Mouse (Mus musculus): Measurements from ENCODE around the gene Asb4.
A peak's percentile ranks its signal among the peaks of the same experiment; 100 is the strongest.

The Asb4 gene

DNA sequence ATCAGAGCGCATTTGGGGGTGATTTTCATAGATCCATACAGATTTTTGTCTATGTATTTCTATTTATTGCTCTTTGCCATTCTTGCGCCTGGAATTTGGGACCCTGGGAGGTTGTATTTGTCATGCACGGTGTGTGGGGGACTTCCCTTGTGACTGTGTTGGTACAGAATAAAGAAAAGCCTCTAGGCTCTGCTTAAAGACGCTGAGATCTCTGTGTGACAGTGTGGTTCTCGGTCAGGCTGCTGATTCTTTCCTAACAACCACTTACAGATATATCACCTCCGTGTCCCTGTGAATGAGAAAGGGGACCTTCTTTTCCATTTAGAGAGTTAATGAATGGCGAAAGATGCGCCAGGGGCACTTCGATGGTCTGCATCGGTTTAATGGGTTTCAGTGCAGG lies 7.8 kb downstream of the Asb4 start:
- DNase-seq (ENCODE audit: low read depth, low spot score) = no peak

DNA sequence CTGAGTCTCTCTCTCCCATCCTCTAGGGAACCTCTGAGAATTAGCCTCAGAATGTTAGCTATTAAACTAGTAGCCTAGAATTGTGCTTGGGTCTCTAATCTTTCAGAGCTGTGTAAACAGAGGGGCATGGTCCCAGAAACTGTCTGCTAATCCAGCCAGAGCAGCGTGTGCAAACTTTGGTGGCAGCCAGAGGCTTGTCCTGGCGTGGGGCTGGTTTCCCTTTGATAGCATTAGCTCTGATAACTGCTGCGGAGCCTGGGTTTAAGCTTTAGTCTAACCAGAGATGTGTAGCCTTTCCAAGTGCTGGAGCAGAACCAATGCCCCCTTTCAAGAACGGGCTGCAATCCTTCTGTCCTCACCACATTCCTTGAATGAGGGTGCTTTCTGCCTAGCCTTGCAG lies 11.8 kb downstream of the Asb4 start:
- no peak for DNase-seq (ENCODE audit: low read depth, low spot score)

DNA sequence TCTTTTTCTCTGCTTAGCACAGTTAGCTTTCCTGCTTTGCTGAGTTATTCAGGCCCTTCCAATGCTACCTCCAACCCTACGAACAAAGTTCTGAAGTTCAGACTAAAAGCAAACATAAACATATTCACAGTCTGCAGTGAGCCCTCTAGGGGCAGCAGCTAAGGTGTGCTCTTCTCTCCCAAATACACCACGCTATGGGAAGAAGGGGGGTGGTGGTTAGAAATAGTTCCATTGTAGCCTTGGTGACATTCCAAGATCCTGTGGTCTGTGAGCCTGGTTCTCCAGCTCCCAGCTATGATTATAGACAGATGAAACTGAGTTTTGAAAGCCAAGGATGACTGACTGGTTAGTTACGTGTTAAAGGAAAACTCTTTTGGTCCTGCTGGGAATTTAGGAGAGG lies 13.6 kb downstream of the Asb4 start:
- DNase-seq (ENCODE audit: low read depth, low spot score) = no peak

DNA sequence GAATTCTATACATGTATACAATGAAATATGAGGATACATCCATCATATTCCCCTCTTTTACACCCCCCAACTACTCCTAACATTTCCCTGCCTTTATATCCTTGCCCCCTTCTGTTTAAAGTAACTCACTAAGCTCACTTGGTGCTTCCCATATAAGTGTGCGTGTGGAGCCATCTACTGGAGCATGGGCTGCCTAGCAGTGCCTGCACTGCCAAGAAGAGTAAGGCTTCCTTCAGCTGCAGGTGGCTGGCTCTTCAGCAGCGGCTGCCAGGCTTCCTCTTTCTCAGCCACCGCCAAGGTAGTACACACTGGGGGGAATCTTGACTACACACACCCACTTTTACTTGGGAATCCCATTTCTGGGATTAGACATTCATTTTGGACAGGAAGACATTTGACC lies 18.2 kb downstream of the Asb4 start:
- peak; percentile 60 for DNase-seq (ENCODE audit: low read depth, low spot score)

DNA sequence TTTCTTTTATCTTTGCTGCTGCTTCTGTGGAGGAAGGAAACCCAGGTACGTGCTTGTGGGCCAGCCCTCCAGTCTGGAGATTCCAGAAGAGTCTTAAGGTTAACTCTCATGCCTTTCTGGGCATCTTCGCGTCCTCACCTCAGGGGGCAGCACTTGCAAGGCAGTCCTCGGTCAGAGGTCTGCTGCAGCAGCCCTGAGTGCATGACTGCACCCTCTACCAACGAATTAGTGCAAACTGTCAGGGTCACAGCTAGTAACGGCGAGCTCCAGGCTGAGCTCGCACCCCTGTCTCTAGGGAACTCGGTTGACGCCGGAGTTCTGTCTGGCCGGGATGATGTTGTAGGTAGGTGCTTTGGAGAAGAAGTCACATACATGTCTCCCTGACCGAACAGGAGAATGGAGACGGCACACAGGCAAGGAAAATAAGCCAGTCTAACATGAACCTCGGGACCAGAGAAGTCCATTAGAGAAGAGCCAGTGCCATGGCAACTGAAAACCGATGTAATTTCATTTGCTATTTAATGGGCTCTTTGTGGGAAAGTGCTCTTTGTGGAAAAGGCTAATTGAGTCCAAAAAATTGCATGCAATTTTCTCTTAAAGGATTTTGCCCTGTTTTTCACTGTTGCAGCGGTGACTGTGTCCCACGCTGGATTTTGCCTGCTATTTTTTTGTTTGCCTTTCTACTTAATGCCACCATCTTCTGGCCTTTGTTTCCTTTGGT lies 20.1 kb downstream of the Asb4 start:
- DNase-seq (ENCODE audit: low read depth, low spot score) = no peak

DNA sequence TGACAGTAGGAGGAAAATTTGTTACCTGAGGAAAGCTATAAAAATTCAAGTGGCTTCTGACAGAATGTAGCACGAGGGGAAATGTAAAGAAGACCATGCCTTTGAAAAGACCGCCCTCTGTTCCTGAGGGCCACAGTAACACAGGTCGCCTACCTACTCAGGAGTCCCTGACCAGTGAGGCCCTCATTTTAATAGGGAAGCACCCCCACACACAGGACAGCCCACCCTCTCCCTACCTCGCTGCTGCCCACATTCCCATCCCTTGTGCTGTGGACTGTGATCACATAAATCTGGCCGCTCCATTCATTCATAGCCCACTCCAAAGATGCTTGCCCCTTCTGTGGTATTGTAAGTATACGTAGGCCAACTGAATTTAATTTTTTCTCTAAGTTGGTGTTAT lies 20.8 kb downstream of the Asb4 start:
- DNase-seq (ENCODE audit: low read depth, low spot score) = no peak

DNA sequence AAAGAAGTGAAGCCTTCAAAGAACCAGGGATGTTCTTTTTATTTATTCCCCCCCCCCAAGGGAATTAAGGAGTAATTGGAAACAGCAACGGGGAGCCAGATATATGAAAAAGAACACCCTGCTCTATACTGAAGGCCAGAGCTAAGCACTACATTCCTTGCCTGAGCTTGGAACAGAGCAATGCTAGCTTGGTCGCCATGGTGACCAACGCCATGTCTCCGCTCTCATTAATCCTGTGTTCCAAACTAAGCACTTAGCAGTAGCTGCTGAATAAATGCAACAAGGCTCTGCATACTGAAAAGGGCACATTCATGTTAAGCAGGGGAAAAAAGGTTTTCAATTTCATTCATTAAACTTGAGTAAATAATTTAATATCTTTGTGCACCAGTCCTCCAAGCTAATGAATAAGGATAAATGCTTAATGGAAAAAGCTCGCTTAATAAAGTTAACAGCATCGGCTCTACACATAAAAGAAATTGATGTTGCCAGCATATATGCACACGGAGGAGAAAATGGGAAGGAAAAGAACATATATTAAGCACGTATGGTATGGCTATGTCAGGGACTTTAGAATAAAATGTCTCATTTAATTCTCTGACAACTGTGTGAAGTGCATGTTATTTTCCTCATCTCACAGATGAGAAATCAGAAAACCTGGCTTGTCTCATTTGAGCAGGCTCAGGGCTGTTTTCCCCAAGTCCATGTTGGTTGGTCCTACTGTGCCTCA lies 25.4 kb downstream of the Asb4 start:
- no peak for DNase-seq (ENCODE audit: low read depth, low spot score)

DNA sequence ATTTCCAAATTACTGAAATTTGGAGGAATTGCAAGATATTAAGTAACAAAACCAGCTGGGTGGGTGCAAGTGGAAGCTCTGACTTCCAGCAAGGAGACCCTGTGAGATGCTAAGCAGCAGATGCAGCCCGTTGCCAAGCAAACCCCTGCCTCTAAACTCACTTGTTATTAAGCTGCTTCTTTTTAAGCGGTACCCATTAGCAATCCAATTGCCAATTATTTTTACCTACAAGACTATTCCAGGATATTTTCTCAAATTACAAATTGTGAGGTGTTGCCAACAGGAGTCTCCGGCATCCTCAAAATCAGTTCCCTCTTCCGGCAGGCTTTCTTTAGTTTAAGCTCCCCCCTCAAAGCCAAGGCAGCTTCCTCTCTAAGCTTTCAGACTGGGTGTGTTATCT lies 26.5 kb downstream of the Asb4 start:
- no peak for DNase-seq (ENCODE audit: low read depth, low spot score)

DNA sequence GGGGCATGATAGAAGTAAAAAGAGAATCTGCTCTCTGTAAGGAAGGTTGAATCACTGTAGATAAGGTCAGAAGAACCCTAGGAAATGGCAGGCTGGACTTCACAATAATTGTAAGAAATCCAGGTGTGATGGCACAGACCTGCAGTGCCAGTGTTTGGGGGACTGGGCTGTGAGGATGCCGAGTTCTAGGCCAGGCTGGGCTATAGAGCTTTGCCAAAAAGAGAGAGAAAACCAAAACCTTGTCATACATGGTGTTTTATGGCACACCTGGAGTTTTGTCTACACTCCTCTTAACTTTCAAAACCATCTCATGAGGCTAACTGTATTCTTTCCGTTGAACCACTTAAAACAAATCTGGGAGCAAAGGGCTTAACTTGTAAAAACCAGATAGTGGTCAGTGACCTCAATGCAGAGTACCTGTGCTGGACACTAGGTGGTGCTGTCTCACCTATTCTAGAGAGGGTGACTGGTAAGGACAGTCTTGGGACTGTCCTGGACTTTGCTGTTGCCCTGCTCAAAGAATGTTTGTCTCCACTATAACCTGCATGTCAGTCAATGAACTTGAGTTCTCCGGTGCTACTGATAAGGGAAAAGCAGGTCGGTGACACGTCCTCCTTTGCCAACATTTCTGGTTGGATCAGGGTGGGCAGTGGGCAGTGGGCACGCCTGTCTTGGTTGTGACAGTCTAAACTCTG lies 27.7 kb downstream of the Asb4 start:
- peak; percentile 56 for DNase-seq (ENCODE audit: low read depth, low spot score)

DNA sequence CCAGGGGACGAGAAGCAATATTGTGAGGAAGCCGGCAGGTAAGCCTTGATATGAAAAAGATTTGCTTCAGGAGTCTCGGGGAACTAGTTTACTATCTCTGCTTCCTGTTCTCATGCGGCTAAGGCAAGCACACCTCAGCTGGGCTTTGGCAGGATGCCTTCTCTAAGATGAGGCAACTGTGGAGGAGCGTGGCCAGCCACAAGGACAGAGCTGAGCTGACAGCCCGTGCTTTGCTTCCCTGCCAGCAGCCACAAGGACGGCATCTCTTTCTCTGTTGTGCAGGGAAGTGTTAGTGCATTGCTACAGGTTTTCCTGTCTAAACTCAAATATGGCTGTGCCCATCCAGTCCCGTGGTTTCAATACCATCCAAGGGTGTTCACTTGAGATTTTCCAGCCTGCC lies 30.1 kb downstream of the Asb4 start:
- DNase-seq (ENCODE audit: low read depth, low spot score) = peak; percentile 3

DNA sequence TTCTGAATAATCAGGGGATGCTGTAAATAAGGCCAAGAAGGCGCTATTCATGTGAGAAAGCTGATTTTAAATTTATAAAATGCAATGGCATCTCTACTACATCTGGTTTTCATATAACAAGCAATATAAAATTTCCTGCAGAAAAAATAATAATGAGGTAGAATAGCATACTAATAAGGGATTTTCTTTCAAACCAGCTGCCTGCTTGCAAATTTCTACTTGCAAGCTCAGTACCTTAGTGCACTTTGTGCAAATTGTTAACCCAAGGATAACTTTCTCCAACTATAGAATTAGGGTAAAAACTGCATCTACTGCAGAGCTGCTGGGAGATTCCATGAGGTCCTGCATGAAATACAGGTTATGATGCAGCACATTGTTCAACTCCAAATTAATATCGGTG lies 38.3 kb downstream of the Asb4 start:
- no peak for DNase-seq (ENCODE audit: low read depth, low spot score)

DNA sequence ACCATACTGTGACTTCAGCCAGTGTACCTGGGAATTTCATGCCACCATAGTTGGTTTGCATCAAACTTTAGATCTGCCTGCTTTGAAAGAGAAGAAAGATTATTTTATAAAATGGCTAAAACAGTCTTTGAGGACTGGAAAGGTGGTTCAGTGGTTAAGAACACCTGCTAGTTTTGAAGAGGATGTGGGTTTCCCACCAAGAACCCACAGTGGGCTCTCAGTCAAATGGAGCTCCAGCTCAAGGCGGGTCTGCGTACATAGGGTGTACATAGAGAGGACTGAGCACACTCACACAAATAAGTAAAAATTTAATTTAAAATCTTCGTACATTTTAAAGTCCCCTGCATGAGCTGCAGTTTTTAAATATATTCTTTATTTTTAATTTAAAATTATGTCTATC lies 39.2 kb downstream of the Asb4 start:
- no peak for DNase-seq (ENCODE audit: low read depth, low spot score)

DNA sequence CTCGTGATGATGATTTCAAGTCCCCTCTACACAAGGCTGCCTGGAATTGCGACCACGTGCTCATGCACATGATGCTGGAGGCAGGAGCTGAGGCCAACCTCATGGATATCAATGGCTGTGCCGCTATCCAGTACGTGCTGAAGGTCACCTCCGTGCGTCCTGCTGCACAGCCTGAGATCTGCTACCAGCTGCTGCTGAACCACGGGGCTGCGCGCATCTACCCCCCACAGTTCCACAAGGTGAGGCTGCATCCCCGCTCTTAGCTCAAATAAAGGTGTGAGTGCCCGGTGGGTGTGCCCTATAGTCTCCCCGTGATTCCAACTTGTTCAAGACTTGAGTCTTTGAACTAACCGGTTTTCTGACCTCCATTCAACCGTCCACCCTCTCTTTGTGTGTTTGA lies 40.4 kb downstream of the Asb4 start:
- DNase-seq (ENCODE audit: low read depth, low spot score) = no peak

DNA sequence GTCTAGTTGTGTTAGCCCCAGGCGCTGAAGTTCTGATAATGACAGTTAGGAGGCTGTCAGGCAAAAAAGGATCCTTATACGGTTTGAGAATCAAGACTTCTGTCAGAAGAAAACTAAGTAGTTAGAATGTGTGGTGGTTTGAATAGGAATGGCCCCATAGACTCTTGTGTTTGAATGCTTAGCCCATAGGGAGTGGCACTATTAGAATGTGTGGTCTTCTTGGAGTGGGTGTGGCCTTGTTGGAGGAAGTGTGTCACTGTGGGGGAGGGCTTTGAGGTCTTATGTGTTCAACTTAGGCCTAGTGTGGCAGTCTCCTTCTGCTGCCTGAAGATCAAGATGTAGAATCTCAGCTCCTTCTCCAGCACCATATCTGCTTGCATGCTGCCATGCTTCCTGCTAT lies 43.8 kb downstream of the Asb4 start:
- DNase-seq (ENCODE audit: low read depth, low spot score) = no peak

DNA sequence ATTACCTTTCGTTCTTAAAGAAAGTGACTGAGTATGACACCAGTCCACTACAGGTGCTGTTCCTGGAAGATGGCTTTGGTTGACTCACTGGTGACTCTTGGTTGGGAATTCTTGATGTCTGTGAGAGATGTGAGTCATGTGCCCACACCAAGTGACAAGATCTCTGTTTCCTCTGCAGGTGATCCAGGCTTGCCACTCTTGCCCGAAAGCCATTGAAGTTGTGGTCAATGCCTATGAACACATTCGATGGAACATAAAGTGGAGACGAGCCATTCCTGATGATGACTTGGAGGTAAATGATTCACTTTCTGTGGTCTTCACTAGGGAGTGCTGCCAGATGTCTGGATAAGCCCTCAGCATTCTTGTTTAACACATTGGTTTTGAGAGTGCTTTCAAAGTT lies 46.4 kb downstream of the Asb4 start:
- no peak for DNase-seq (ENCODE audit: low read depth, low spot score)

DNA sequence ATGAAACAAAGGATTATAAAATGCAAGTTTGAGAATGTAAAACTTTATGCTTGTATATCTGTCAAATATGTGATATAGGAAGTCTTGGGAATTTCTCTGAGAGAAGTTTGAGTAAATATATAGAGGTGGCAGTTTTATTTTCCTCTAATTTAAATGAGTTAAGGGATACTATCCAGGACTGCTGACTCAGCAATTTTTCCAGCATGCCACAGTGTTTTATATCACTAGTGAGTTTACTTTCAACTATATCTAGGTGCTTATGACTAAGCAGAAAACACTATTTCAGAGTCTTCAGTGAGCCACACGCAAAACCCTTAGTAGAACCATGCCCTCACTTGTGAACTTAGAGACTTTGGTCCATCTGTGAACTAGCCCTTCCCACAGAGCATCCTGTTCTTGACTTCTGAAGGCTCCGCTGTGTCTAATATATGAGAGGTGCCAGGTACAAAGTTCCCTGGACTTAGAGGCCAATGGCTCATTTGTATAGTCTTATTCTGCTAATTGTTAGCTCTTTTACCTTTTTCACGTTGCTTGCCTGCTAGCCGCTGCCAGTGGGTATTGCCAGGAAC lies 46.9 kb downstream of the Asb4 start:
- DNase-seq (ENCODE audit: low read depth, low spot score) = no peak

DNA sequence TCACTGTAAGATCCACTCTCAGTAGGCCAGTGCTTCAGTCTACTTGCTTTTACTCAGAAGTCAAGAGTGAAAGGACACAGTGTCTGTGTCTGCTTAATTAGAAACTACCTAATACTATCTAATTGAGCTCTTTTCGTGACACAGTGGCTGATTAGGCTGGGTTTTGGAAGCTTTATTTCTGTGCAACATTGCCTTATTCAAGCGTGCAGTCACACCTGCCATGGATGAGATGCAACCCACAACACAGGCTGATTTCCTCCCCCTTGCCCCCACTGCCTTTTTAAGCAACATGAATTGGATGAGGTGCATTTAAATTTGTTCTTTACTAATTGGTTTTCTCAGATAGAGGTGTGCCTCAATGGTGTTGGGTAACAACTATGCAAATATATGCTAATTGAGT lies 50.7 kb downstream of the Asb4 start:
- DNase-seq (ENCODE audit: low read depth, low spot score) = no peak

DNA sequence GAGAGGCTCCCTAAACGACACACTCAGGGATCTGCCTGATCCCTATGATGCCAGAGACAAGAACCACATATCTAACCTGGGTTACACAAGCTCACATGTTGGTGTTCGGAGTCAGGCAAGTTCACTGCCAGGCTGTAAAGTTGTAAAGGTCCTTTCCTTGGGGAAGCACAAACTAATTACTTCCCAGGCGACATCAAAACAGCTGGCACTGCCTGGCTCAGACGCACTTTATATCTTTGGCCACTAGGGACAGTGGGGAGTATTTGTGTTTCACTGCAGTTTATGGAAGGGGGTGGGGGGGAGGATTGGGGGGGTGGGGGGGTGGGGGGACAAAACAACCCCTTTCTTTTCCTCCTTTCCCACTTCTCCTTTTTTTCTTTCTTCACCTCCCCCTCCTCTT lies 54.6 kb downstream of the Asb4 start:
- DNase-seq (ENCODE audit: low read depth, low spot score) = peak; percentile 8

DNA sequence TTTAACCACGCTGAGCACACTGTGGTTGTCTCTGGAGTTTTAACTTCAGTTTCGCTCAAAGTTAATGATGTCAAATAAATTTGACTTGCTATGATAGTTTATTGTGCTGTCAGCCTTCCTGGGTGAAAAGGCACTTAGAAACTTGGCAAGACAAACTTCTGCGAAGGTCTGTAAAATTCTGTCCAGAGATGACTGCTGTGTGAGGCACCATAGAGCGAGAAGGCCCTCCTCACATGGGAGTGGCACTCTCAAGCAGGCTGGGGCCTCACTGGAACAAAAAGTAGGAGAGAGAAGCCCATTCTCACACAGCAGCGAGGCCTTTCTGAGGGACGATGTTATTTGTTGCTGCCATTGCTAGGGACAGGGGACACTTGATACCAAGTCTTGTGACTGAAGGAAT lies 58.0 kb downstream of the Asb4 start:
- DNase-seq (ENCODE audit: low read depth, low spot score) = no peak

DNA sequence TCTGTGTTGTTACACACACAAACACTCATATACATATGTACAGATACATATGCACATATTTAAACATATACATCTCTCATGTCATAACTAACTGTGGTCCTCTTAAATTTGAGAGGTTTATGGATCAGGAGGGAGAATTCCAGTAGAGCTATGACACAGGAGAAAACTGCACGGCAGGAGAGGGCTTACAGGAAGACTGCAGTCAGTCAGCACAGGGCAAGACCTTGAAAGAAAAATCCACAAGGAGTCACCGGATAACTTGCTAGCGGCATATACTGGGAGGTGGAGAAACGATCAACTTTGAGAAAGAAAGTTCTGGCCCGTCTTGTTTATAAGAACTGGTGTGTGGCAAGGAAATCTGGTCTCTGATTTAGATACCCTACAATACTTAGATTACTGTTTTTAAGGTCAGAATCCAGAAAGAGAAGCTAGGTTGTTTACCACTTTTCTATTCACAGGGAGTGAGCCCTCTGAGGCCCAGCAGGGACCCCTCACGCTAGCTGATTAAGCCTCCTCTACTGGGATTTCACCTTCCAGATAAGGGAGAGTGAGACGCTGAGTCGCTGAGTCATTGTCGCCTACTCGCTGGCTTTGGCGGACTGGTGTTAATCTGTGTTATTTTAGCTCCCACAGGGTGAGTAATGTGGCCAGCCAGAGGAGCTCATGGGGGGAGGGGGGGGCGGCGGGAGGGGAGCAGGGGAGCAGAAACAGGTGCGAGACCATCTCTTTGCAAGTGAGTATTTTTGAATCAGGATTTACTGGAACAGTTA lies 59.3 kb downstream of the Asb4 start:
- no peak for DNase-seq (ENCODE audit: low read depth, low spot score)

DNA sequence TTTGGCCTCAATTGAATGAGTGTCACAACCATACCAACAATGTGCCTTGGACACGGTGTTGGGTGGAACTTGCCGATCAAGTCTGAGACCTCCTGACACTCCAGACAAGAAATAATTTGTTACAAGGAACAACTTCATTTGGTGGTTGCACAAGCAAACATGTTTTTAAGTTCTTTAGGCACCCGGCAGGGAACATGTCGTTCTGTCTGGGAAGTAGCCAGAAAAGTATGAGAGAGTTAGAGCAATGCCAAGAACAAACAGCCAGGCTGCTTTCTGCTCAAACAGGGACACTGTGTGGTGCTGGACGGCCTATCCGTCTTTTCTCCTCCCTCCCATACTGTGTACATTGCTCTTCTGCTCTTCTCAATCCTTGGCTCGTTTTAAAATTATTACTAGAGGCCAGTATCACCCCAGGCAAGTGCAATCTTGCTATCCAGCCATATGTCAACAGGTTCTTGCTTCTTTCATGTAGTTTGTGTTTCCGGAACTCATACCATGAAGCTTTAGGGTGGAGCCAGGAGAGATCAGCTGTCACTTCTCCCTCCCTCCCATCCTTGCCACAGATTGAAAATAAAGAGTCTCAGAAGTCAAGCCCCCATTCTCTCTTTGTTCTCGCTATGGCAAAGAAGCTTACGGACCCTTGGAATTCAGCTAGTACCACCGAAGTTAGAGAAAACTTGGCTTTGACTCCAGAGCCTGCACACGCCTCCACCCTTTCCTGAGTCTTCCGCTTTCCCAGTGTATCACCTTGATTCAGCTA lies 60.1 kb downstream of the Asb4 start:
- no peak for DNase-seq (ENCODE audit: low read depth, low spot score)

Measured in CD4-positive, CD25-positive, alpha-beta regulatory T cell, adult 2 months (primary cell).